In the genomic region with DNA sequence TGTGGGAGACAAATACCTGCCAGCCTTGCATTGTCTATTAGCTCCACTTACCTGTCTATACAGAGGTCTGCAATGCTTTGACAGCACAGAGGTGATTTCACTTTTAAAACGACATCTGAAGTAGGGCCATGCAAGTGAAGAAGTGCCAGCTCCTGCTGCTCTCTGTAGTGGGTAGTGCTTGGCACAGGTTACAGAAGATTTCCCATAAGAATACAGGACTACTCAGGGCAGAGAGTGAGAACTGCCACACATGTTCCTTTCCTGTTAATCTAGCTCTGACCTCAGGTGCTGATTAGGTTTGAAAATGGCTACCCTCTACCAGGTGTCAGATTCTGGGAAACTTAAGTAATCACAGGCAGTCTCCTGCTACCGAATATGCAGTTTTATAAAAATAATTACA, we compare ENCODE assay signal across 13 mouse cellular contexts. TPM values are rescaled to one million over a fixed set of nuclear protein-coding genes. Genes with fewer than 3 reads are reported as not detected.
"Had no signal": no experiment of that assay in that cellular context is flagged by ENCODE, and none has a peak within 500 bp of the region (broad histone marks: within the 10 kb centered on the region; RNA-seq: fewer than 3 reads in every experiment).

A gene (minus strand): TSS at position 101 of the 400 bp plus-strand sequence.

- DNase-seq: retina, postnatal 1 day; right cerebral cortex, adult 18-20 months; right cerebral cortex, postnatal 14 days; right cerebral cortex, postnatal 25 days; right cerebral cortex, postnatal 4 days; spleen, adult 18-20 months; thymus, adult 18-20 months; thymus, adult 2 months; thymus, postnatal 14 days; thymus, postnatal 25 days; thymus, postnatal 36 days; thymus, postnatal 4 days had no signal

RNA-seq across cellular contexts. Expression of the gene that starts here (rescaled TPM):
- total RNA-seq: neutrophil, adult 5-6 weeks had no signal
